Mouse (Mus musculus) cerebellum, postnatal 36 days (tissue): Measurements from ENCODE around the gene Nr4a3.

Source experiments
- DNase-seq, 2 experiments: peaks; one replicate each; pipeline ENCODE4 v3.0.0; 2021 to 2022; ENCODE audit warnings: mixed read lengths in 2 of 2

The Nr4a3 gene

GRCm38 (mm10) chr4:48050442-48050841 is 5.5 kb downstream of the Nr4a3 start:
- no peak for DNase-seq

- DNase-seq: no peak
Measured at GRCm38 (mm10) chr4:48051086-48051673, 6.2 kb downstream of the Nr4a3 start.

- DNase-seq: peak in 1 of 2 experiments; percentile 8
Measured at GRCm38 (mm10) chr4:48051674-48052121, 6.7 kb downstream of the Nr4a3 start.

GRCm38 (mm10) chr4:48061716-48062115 is 16.8 kb downstream of the Nr4a3 start:
- DNase-seq: no peak

- no peak for DNase-seq
Measured at GRCm38 (mm10) chr4:48064311-48064710, 19.4 kb downstream of the Nr4a3 start.

- no peak for DNase-seq
Measured at GRCm38 (mm10) chr4:48066676-48067075, 21.7 kb downstream of the Nr4a3 start.

- no peak for DNase-seq
Measured at GRCm38 (mm10) chr4:48069111-48069510, 24.2 kb downstream of the Nr4a3 start.

GRCm38 (mm10) chr4:48072006-48072405 is 27.1 kb downstream of the Nr4a3 start:
- no peak for DNase-seq

GRCm38 (mm10) chr4:48073325-48073724 is 28.4 kb downstream of the Nr4a3 start:
- no peak for DNase-seq

- no peak for DNase-seq
Measured at GRCm38 (mm10) chr4:48074451-48075240, 29.7 kb downstream of the Nr4a3 start.

- DNase-seq: peak; percentile 8 to 12
Measured at GRCm38 (mm10) chr4:48076693-48077471, 31.9 kb downstream of the Nr4a3 start.

- no peak for DNase-seq
Measured at GRCm38 (mm10) chr4:48078213-48078612, 33.3 kb downstream of the Nr4a3 start.

GRCm38 (mm10) chr4:48079285-48080039 is 34.5 kb downstream of the Nr4a3 start:
- DNase-seq: no peak

- no peak for DNase-seq
Measured at GRCm38 (mm10) chr4:48083452-48083851, 38.5 kb downstream of the Nr4a3 start.

GRCm38 (mm10) chr4:48086609-48087008 is 41.7 kb downstream of the Nr4a3 start:
- DNase-seq: no peak

- no peak for DNase-seq
Measured at GRCm38 (mm10) chr4:48087497-48087896, 42.5 kb downstream of the Nr4a3 start.

GRCm38 (mm10) chr4:48093221-48093620 is 48.3 kb downstream of the Nr4a3 start:
- DNase-seq: no peak

- no peak for DNase-seq
Measured at GRCm38 (mm10) chr4:48100217-48100616, 55.3 kb downstream of the Nr4a3 start.

- no peak for DNase-seq
Measured at GRCm38 (mm10) chr4:48101981-48102380, 57.0 kb downstream of the Nr4a3 start.

- DNase-seq: no peak
Measured at GRCm38 (mm10) chr4:48105387-48105786, 60.4 kb downstream of the Nr4a3 start.

GRCm38 (mm10) chr4:48107086-48107485 is 62.1 kb downstream of the Nr4a3 start:
- no peak for DNase-seq

GRCm38 (mm10) chr4:48108591-48108990 is 63.6 kb downstream of the Nr4a3 start:
- DNase-seq: no peak

GRCm38 (mm10) chr4:48110331-48110730 is 65.4 kb downstream of the Nr4a3 start:
- DNase-seq: no peak
